Mouse (Mus musculus) lung, adult 18-20 months (tissue): ENCODE results near the gene Ppp1r9b.

ENCODE experiments used
- DNase-seq, 2 experiments: peaks; one replicate each; pipeline ENCODE4 v3.0.0; 2022; ENCODE audit warnings: mixed read lengths in 2 of 2

Gene Ppp1r9b

DNA sequence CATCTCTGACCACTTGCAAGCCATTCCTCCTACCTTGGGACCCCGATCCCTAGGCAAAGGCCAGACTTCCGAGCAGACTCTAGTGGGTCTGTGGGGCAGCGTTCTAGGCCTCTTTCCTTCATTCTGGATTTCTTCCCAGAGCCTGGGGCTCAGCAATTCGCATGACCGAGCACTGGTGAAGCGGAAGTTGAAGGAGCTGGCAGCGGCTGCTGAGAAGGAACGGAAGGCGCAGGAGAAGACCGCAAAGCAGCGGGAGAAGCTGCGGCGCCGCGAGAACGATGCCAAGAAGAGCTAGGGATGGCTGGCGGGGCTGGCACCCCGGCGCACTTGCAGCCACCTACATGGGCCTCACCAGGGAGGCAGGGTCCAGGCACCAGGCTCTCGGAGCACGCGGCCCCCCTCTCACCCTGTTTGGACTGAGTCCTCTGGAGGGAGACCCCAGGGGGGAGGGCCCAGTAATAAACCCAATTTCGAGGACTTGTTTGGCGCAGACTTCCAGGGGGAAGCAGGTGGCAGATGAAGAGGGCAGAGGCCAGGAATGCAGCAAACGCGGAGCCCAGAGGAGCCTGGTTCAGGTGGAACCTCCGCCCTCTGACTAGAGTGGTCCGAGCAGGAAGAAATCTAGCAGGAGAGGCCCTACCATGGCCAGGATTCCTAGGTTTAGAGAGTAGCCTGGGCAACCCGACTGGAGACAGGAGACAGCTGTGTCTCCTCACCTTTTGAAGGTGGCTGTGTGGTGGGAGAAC lies 33.8 kb downstream of the Ppp1r9b start:
- DNase-seq, result no peak

DNA sequence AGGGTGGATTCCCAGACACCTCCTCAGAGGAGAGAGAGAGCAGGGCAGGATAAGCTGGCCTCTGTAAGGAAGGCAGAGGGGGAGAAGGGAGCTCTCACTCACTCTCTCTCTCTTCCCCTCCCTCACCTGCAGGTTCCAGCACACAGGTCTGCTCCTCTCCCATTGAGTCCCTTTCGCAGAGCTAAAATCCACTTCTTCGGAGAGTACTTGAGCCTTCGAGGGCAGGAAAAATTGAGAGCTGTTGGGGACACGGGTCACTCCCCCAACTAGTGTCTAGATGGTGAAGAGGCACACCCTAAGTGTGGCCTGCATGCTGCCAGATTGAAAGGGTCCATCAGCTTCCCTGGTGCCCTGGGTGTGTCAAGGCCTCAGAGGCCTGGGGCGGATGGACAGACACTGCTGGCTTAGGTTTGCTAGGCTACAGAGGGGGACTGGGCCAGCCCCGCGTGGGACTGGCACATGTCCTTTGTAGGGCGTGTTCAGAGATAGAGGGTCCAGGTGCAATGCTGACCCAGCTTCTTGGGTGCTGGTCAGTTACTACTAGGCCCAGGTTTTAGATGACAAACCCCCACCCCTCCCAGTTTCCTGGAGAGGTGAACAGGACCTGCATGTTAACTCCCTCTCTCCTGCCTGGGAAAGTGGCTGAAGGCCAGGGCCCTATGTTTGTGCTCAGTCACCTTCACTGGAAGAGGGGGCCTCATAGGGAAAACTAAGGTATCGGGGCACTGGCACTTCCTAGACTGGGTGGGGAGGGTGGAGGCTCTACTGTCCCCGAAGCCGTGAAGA lies 34.6 kb downstream of the Ppp1r9b start:
- DNase-seq, result peak in 1 of 2 experiments; percentile 62

DNA sequence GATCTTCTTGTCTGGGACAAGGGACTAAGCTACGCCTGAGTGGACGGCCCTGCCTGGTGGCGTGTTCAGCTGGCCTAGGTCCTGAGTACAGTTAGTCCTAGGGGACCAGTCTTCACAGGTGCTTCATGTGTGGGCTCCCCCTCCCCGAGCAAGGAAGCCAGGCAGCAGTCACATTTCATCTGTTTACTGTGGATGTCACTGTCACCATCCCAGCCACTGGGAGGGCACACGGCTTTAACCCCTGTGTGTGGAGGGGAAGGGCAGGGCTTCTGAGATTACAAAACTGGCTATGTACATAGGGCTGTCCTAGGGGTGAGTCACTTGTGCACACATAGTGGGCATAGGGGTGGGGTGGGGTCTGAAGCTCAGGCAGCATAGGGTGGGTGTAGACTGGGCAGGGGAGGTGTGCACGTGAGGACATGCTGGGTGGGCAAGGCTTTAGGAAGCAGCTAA lies 35.3 kb downstream of the Ppp1r9b start:
- DNase-seq, result no peak

DNA sequence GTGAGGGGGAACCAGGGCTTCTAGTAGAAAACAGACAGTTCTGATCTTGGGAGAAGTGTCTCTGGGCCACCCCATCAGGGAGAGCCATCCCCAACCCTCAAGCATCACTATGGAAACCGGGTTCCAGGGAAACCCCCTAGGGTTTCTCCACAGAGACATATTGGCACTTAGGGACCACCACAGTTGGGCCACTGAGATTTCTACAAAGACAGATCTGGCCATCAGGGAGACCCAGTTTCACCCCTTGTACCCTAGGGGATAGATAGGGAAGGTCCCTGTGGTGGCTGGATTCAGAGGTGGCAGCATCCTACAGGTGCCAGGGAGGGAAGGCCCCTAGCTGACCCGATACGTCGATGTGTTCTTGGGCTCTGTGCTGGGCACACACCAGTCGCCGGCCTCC lies 36.0 kb downstream of the Ppp1r9b start:
- DNase-seq, result no peak

DNA sequence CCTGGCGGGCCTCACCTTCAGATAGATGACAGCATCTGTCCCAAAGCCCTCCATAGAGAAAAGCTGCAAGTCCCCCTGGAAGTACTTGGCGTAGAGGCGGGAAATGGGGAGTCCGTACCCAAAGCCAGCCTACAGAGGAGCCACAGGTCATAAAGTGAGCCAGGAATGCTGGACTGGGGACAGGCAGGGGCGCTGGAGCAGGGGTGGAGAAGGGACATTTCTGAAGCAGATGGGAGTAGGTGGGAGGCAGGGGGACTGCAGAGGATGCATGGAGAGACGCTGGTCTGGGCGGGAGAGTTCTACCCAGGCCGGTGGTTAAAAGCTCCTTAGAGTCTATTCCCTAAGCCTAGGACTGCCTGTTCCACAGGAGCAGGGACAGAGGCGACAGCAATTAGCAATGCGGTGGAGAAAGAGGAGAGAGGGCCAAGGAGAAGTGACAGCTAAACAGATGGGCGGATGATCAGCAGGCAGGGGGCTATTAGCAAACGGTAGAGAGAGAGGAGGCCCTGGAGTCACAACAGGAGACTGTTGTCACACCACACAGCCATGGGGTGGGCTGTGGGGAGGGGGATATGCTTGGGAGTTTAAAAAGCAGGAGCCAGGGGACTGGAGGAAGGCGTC lies 37.1 kb downstream of the Ppp1r9b start:
- DNase-seq, result no peak

DNA sequence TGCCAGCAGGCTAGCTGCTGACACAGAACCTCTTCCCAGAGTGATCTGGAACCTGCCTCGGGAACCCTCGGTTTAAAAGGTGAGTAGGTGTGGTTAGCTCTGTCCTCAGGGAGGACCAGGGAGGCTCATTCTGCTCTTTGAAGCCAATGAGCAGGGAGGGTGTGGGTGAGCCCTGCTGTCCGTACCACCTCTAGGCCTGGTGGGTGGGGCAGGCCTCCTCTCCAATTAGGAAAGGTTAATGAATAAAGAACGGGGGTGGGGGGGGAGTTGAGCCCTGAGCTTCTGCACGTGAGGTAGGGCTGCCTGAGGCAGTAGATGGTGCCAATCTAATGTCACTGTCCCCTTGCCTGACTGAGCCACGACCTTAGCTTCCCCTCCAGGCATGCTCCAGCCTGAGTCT lies 42.1 kb downstream of the Ppp1r9b start:
- DNase-seq, result no peak

DNA sequence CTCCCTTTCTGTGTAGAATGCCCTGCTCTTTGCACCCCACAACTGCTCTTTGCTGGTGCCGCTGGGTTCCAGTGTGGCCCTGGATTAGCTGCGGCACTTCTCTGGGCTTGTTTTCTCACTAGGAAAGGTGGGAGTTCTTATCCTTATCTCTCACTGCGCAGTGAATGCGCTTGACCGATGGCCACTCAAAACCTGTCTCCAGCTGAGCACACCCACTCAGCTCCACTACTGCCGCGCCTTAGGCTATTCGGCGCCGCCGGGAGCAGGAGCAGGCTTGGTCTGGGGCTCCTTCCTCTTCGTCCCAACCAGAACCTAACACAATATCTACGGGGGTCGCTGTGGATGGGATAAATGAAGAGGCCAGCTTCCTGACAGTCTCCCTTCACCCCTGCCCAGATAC lies 42.8 kb downstream of the Ppp1r9b start:
- DNase-seq, result no peak

DNA sequence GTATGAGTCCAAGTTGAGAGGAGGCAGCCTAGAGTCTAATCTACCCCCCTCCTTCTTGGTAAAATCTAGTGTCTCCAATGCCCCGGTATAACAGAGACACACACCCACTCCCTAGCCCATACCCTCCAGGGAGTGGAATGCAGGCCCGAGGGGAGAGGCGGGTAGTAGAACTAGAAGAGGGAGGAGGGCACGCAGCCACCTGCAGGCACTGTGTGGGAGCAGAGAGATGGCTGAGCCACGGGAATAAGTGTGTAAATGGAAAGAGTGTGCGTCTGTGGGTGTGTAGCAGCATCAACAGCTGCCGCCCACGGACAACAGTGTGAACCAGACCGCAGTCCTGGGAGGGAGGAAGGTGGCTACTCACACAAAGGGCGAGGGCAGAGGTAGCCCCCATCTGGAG lies 44.1 kb downstream of the Ppp1r9b start:
- no peak for DNase-seq

DNA sequence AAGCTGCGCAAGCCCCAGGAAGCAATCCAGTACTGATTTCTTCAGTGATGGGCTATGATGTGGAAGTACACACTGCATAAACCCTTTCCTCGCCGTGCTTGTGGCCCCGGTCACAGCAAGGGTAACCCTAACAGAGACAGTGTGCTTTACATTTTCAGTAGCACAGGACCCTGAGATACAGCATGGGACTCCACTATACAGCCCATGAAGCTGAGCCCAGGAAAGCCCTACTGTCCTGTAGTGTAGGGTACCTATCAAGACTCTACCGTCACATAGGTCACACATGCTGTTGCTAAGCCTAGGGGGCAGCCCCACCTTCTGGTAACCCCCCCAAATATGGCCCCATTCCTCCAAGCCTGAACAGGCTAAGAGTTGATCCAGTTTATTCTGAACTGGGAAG lies 45.7 kb downstream of the Ppp1r9b start:
- no peak for DNase-seq

DNA sequence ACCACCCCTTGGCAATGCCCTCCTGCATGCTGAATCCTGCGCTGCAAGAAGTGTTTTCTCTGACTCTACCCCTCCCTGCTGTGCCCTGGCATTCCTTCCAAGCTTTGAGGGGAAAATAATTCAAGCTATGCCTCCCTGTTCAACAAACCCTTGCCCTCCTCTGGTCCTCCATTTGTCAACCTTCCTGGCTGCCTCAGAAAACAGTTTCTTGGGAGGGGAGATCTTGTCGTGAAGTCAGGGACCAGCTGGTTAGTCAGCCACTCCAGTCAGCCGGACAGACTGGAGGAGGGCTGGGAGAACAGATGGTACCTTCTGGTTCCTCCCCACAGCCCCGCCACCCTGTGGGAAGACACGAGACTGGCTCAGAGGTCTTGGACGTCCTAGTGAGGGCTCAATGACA lies 46.5 kb downstream of the Ppp1r9b start:
- no peak for DNase-seq

DNA sequence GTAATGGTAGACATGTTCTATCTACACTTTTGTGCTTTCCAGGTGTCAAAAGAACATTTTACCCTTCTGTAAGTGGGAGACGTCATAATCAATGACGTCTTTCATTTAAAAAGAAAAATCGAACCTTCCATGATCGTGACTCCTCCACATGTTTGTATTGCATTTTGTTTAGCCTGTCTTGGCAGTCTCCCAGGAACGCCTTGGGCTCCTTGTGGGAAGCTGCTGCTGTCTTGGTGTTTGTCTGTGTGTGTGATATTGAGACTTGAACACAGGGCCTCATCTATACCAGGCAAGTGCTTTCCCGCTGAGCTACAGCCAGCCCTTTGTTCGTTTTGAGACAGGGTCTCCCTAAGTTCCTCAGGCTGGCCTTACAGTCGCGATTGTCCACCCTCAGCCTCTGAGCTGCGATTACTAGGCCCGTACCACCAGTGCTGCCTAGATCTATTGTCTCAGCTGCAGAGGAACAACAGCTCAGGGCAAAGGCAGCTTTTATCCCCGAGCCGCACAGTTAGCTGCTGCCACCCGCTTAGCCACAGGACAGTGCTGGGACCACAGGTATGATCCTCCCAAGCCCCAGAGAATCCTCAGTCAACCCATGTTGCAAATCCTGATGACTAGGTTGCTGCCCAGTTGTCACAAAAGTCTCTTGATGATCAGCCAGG lies 47.5 kb downstream of the Ppp1r9b start:
- DNase-seq, result no peak

DNA sequence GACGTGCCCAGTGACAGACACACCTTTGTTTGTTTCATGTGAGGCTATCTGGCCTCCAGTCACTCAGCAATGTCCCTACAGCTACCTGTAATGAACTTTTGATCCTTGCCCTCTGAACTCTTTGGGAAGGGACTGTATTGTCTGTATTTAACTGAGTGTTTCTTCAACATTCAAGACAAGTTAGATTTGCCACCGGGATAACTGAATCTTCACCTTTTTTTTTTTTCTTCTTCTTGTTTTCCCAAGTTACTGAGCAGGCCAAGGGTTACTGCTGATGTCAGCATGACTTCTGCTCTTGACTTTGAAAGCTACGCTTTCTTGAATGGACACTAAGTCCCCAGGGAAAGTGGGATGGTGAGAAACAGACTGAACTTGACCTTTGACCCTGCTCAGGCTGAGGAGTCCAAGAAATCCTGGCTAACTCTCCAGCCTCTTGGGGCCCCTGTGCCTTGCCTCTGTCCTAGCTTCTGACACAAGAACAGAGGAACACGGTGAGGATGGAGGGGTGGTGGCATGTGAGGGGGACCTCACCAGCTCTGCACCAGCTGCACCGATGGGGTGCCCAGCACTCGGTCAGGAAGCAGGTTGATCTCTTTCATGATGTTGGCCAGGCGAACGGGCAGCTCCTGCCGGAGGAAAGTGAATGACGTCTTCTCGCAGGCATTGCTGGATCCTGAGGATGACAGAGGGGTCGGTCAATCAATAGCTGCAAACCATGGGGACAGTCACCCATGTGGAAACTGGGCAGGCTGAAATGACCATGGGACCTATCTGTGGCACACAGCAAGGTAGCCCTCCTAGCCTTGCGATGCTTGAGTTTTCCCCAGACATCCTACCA lies 48.2 kb downstream of the Ppp1r9b start:
- no peak for DNase-seq

DNA sequence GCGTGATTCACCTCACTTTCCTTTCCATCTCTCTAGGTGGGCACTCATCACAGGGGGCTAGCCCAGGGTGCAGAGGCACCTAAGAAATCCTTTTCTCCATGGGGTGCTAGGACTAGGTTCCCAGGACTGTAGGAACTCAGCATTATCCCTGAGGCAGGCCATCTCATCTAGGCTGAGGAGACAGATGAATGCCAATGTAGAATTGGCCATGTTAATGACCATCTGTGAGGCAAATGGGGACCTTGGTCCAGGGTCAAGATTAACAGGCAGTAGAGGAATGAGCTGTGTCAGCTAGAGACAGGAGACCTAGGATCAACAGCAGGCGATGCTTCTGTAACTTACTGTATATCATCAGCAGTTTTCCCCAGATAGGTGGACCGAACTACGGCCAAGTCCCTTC lies 48.9 kb downstream of the Ppp1r9b start:
- no peak for DNase-seq

DNA sequence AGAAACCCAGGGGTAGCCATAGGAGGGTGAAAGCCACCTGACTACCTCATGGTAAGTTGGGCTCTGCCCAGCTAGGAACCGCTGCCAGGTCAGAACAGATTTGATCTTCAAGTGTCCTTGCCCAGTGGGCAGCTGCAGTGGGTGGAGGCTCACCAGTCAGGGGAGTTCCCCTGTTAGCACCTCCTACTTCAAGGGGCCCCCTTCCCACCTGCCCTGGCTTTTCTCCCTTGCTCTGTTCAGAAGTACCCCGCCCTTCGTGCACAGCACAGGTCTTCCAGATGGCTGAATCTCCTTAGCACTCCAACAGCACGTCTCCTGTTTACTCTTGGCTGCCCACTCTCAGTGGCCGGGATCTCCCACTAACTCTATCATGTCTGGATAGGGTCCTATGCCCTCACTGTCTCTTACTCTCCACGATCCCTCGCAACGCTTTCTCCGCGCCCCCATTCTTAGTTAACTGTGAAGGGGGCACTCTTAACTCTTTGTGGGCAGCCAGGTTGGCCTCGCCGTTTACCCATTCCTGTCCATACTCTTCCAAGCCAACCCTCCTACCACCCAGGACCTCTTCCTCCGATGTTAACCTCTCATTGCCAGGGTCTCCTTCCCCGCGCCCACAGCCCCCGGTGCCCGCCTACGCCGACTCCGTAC lies 49.8 kb downstream of the Ppp1r9b start:
- DNase-seq, result peak; percentile 82 to 90

DNA sequence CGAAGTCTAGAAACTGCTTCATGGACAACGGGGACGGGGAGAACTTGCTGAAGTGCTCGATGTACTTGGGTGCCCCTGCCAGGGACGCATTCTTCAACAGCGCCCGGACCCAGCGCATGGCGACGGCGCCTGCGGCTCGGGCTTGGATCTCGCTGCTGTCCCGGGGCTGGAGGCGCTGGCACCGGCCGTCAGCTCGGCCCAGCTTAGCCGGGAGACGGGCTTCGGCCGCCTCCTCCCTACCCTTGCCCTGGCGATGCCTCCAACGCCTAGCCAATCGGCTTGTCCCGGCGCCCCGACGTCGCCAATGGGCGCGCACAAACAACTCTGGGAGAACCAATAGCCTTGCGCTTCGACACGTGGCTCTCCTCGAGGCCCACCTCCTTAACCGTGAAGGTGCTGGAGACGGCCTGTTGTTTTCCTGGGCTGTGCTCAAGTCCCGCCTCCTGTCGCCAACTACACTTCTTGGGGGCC lies 50.3 kb downstream of the Ppp1r9b start, which contains the start of gene Pdk2:
TSS of gene Pdk2 (minus strand) at position 216 of the 471 bp plus-strand sequence.
- peak; percentile 98 for DNase-seq

DNA sequence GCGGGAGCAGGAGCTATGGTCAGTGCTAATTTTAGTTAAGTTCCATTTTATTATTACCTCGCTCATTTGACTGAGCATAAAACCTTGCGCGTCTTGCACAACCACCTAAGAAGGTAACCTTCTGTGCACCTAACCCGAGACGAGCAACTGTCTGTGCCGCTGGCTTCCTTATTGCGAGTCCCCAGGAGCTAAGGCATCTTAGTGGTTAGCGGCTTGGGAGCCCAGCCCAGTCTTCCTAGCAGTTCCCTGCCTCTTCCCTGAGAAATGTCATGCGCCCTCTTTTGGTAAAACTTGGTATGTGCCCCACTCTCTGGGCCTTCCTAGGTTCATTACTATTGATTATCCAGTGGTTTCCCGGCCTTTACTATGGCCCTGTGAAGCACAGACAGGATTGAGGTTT lies 51.3 kb downstream of the Ppp1r9b start:
- DNase-seq, result peak; percentile 85 to 89

DNA sequence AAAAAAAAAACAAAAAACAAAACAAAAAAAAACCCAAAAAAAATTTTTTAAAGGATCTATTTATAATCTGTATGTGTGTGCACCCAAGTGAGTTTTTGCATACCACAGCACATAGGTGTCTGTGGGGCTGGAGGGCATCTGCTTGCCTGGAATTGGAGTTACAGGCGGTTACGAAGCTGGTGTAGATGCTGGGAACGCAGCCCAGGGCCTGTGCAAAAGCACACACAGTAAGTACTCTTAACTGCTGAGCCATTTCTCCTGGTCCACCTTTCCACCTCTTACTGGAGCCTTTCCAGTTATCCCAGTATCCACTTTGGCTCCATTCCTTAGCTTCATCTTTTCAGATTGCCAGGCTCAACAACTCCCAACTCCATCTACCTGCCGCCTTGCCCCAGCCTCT lies 52.2 kb downstream of the Ppp1r9b start:
- DNase-seq, result no peak

DNA sequence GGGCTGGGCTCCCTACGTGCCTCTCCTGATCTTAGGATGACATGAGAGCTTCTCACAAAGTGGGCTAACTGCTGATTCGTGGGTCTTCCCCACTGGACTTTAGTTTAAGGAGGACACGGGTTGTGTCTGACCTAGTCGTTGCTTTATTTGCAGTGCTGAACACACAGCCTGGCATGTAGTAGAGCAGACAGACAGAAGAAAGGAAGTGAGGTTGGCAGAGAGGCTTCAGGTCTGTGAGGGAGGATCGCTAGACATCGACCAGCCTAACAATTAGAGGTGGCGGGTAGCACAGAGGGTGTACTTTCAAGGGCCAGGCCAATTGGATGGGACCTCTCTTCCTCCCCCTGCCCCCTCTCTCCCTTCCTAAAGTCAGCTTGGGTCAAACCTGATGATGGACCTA lies 52.8 kb downstream of the Ppp1r9b start:
- no peak for DNase-seq

DNA sequence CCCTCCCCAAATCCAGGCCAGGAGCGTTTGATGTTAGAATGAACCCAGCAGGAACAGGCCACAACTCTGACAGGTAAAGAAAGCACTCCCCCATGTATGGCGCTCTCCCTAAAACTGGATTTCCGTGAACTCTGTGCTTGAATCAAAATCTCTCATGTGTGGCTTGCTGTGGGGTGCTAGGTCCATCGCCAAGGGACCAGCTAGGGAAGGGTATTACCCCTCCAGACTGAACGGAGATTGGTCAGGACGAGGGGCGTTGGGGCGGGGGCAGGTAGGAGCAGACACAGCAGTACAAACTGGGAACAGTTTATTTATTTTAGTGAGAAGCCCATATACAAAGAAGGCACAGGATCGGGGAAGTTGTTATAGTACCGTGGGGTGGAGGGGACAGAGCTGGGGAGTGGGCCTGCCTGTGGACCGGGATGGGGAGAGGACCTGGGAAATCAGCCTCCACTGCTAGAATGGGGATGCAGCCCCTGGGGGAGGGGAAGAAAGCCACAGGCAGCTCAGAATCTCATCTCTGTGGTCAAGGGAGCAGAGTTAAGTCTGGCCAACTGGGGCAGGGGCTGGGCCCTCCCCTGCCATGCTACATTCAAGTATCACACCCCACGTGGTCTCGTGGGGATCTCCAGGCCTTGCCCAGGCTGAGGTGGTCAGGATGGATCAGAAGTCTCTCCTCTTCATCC lies 53.5 kb downstream of the Ppp1r9b start:
- no peak for DNase-seq

DNA sequence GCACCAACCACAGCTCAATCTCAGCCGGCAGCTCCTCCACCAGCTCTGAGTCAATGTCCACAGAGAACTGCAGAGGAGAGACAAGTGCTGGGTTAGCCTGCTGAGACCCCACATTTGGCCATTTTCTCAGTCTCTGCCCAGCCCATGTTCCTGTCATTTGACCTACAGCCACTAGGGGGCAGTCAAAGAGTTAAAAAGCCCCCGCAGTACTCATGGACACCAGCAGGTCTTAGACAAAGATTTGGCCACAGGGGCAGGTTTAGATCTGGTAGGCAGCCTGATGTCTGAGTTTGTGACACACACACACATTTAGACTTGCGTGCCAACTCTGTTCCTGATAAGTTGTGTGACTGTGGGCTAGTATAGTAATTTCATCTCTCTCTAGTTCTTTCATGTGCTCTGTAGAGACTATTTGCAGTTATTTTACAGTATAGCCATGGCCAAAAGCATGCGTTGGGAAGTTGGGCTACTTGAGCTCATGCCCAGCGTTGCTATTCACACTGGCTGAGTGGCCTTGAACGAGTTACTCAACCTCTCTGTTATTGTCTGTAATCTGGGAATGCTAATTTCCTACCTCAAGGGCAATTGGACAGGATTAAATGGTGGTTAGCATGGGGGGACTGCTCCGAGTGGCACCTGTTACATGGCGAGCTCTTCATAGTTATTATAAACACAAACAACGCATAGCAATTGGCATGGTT lies 56.3 kb downstream of the Ppp1r9b start:
- DNase-seq, result peak; percentile 47 to 65
